Mouse (Mus musculus) CH12.LX (cell line): ENCODE data around the gene Arhgef3.

Experiments
- CHD2 ChIP-seq: IDR thresholded peaks from 2 replicates; pipeline ENCODE4 v1.6.1; 2011; ENCODE audit warnings: low read length, improper control_type of control experiment
- CTCF ChIP-seq, 2 experiments: IDR thresholded peaks in 1 of 2; conservative IDR thresholded peaks in 1 of 2; 2 replicates each; pipeline ENCODE4 v1.5.1; 2011 to 2012; ENCODE audit warnings: low read depth in 2 of 2, low read length in 2 of 2, improper control_type of control experiment in 1 of 2, inconsistent platforms in 1 of 2, mild to moderate bottlenecking in 1 of 2, moderate library complexity in 1 of 2
- EP300 ChIP-seq: IDR thresholded peaks from 2 replicates; pipeline ENCODE4 v1.6.1; 2011; ENCODE audit warnings: low read length, improper control_type of control experiment
- HCFC1 ChIP-seq: IDR thresholded peaks from 2 replicates; pipeline ENCODE4 v1.6.1; 2012; ENCODE audit warnings: low read depth, mild to moderate bottlenecking, inconsistent platforms, low read length, improper control_type of control experiment
- JUND ChIP-seq: conservative IDR thresholded peaks from 2 replicates; pipeline ENCODE4 v1.6.1; 2011; ENCODE audit warnings: low read depth, low read length, improper control_type of control experiment
- MAX ChIP-seq: IDR thresholded peaks from 2 replicates; pipeline ENCODE4 v1.6.1; 2011; ENCODE audit warnings: low read length, improper control_type of control experiment
- MEF2A ChIP-seq: IDR thresholded peaks from 2 replicates; pipeline ENCODE4 v1.6.1; 2014; ENCODE audit warnings: low read depth, mild to moderate bottlenecking, inconsistent platforms, low read length, improper control_type of control experiment, borderline replicate concordance
- NELFE ChIP-seq: IDR thresholded peaks from 2 replicates; pipeline ENCODE4 v1.6.1; 2011; ENCODE audit warnings: low read depth, low read length, improper control_type of control experiment
- POLR2A ChIP-seq: IDR thresholded peaks from 2 replicates; pipeline ENCODE4 v1.6.1; 2011; ENCODE audit warnings: low read depth, mild to moderate bottlenecking, improper control_type of control experiment, low read length
- TBP ChIP-seq: conservative IDR thresholded peaks from 2 replicates; pipeline ENCODE4 v1.6.1; 2011; ENCODE audit warnings: low read depth, low read length, improper control_type of control experiment
- USF1 ChIP-seq: IDR thresholded peaks from 2 replicates; pipeline ENCODE4 v1.6.1; 2014; ENCODE audit warnings: low read depth, mild to moderate bottlenecking, inconsistent platforms, low read length, improper control_type of control experiment
- USF2 ChIP-seq: conservative IDR thresholded peaks from 2 replicates; pipeline ENCODE4 v1.6.1; 2011; ENCODE audit warnings: low read depth, low read length, improper control_type of control experiment
- ZC3H11A ChIP-seq: IDR thresholded peaks from 2 replicates; pipeline ENCODE4 v1.6.1; 2012; ENCODE audit warnings: low read depth, mild to moderate bottlenecking, inconsistent platforms, low read length, improper control_type of control experiment

- TF ChIP-seq CTCF (conservative IDR thresholded peaks at IDR 0.05 in 1 of 2, IDR thresholded peaks at IDR 0.05 in 1 of 2; ENCODE audit: low read depth in 2 of 2, low read length in 2 of 2) (no peak), NELFE (no peak), MAX (no peak), TBP (no peak), POLR2A (no peak), MEF2A (no peak), HCFC1 (no peak), USF1 (no peak), CHD2 (no peak), USF2 (no peak), EP300 (no peak), ZC3H11A (no peak), JUND (no peak)
These were observed 177.4 kb downstream of the Arhgef3 start for GRCm38 (mm10) chr14:27292101-27292500.
